Mouse (Mus musculus): ENCODE results near the gene Rad51b.

The Rad51b gene

GRCm38 (mm10) chr12:79812838-79813563 lies 515.9 kb downstream of the Rad51b start:
- no peak for DNase-seq

- no peak for DNase-seq
Measured at GRCm38 (mm10) chr12:79813566-79814305, 516.7 kb downstream of the Rad51b start.

- DNase-seq, result no peak
Measured at GRCm38 (mm10) chr12:79814312-79815091, 517.4 kb downstream of the Rad51b start.

GRCm38 (mm10) chr12:79816241-79816640 lies 519.2 kb downstream of the Rad51b start:
- DNase-seq, result no peak

- DNase-seq, result no peak
Measured at GRCm38 (mm10) chr12:79820228-79820958, 523.3 kb downstream of the Rad51b start.

GRCm38 (mm10) chr12:79821901-79822300 lies 524.8 kb downstream of the Rad51b start:
- no peak for DNase-seq

- no peak for DNase-seq
Measured at GRCm38 (mm10) chr12:79822401-79822800, 525.3 kb downstream of the Rad51b start.

- no peak for DNase-seq
Measured at GRCm38 (mm10) chr12:79825922-79826321, 528.8 kb downstream of the Rad51b start.

- no peak for DNase-seq
Measured at GRCm38 (mm10) chr12:79827233-79827692, 530.2 kb downstream of the Rad51b start.

GRCm38 (mm10) chr12:79827735-79828134 lies 530.7 kb downstream of the Rad51b start:
- DNase-seq, result no peak

GRCm38 (mm10) chr12:79830686-79831085 lies 533.6 kb downstream of the Rad51b start:
- no peak for DNase-seq

GRCm38 (mm10) chr12:79832611-79833010 lies 535.5 kb downstream of the Rad51b start:
- DNase-seq, result no peak

GRCm38 (mm10) chr12:79835521-79835920 lies 538.4 kb downstream of the Rad51b start:
- DNase-seq, result no peak

GRCm38 (mm10) chr12:79838181-79838961 lies 541.3 kb downstream of the Rad51b start:
- DNase-seq, result peak in 1 of 2 experiments; percentile 13

GRCm38 (mm10) chr12:79839096-79839941 lies 542.2 kb downstream of the Rad51b start:
- no peak for DNase-seq

GRCm38 (mm10) chr12:79840465-79840864 lies 543.4 kb downstream of the Rad51b start:
- no peak for DNase-seq

- DNase-seq, result peak in 1 of 2 experiments; percentile 36
Measured at GRCm38 (mm10) chr12:79841248-79841647, 544.2 kb downstream of the Rad51b start.

- DNase-seq, result no peak
Measured at GRCm38 (mm10) chr12:79842319-79842718, 545.2 kb downstream of the Rad51b start.

GRCm38 (mm10) chr12:79843002-79843401 lies 545.9 kb downstream of the Rad51b start:
- DNase-seq, result no peak

GRCm38 (mm10) chr12:79843496-79843895 lies 546.4 kb downstream of the Rad51b start:
- no peak for DNase-seq
